Mouse (Mus musculus) yolk sac, embryonic 10.5 days (tissue): ENCODE measurements at regions not wholly inside any gene's neighbourhood (a gene's known extent, or its start where the extent isn't known, plus 50 kb on each side); places are given as distances from the start of the nearest gene placed in this dataset.

ENCODE experiments used
- DNase-seq: peaks from one replicate; pipeline ENCODE4 v3.0.0-alpha.2; 2017; ENCODE audit warnings: low spot score

DNA sequence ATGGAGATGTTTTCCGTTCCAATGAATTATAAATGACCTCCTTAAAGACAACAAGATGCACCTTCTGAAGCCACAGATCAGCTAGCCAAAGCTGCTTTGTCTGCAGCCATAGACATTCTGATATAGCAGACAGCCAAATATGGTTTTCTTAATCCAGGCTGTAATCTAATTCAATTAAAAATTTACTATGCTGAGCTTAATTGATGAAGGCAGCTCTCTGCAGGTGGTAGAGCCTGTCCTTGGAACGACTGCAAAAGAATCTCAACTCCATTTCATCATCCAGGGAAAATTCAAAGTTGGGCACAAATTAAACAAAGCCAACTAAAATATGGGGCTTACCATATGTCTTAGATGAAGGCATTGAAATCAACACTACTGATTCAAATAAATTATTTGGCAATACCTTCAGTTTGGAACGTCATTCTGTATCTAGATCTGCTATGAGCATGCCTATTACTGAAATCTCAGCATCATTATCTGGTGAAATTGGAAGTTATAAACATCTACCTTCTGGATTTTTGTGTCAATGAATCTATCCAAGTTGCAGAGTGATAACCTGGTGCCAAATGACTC, 615.4 kb upstream of the Ins1 start:
- DNase-seq, result no peak

DNA sequence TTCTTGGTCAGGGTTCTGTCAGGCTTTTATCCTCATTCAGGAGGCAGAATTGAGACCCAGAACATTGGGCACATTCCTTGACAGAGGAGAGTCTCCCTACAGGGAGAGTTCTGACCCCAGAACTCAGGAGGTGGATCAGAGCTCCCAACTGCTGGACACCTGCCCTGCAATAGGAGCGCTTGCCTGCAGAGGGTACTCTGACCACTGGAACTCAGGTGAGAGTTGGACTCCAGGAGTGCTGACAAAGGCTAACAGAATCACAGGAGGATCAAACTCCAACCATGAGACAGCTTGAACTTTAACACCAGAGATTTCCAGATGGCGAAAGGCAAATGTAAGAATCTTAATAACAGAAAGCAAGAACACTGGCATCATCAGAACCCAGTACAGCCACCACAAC, 603.9 kb upstream of the Ins1 start:
- DNase-seq, result peak; percentile 4

DNA sequence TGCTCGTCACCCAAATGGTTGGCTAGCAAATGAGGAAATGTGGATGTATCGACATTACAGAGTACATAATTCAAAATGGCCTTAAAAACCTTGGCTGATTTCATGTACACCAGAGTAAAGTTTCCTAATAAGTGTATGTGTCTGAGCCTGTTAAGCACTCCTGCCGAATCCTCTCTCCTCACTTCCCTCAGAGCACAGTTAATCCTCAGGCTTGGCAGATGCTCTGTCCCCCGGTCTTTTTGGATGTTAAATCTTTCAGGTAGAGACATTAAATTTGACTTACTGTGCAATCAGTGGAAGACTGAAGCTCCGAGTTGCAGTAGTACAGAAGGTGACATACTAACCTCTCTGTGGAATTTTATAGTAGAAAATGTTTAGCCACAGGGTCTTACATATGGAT, 597.5 kb upstream of the Ins1 start:
- DNase-seq, result no peak

DNA sequence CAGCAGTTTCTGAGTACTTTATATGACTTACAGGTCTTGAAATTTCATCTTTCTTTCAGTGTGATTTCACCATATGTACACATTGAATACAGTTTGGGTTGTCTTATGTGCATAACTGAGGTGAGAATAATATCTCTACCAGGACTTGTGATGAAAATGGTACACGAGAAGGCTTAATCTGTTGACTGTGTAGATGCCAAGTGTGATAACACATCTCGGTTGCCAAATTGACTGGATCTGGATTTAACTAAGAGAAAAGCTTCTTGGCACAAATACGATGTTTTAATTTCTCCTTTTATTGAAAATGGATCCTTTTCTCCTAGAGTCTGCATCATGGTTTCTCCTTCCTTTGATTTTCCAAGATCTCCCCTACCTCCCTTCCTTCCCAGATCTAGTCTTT, 588.4 kb upstream of the Ins1 start:
- no peak for DNase-seq
